Mouse (Mus musculus) neural tube, embryonic 13.5 days (tissue): ENCODE results near the gene Cpa2. TPM values are rescaled to one million over a fixed set of nuclear protein-coding genes. Genes with fewer than 3 reads are reported as not detected.

Experiments used
- ATAC-seq: fragments of 200-750 bp; cut with Nextera tagmentation; 2 replicates; pipeline ENCODE4 v1.8.0; 2017; ENCODE audit warnings: low read depth, mild to moderate bottlenecking, moderate TSS enrichment, moderate library complexity
- H3K27ac ChIP-seq: fragments of 300-500 bp; sonication (generic); replicated peaks from 2 replicates; pipeline ENCODE4 v1.5.1; 2015; ENCODE audit warnings: moderate library complexity, mild to moderate bottlenecking, inconsistent platforms
- H3K27me3 ChIP-seq: fragments of 300-500 bp; sonication (generic); 2 replicates; pipeline ENCODE4 v1.6.1; 2015; ENCODE audit warnings: mild to moderate bottlenecking, inconsistent platforms
- H3K36me3 ChIP-seq: fragments of 300-500 bp; sonication (generic); 2 replicates; pipeline ENCODE4 v1.6.1; 2015; ENCODE audit warnings: mild to moderate bottlenecking, inconsistent platforms
- H3K4me1 ChIP-seq: fragments of 300-500 bp; sonication (generic); replicated peaks from 2 replicates; pipeline ENCODE4 v1.6.1; 2015; ENCODE audit warnings: inconsistent platforms
- H3K4me2 ChIP-seq: fragments of 300-500 bp; sonication (generic); 2 replicates; pipeline ENCODE4 v1.6.1; 2015; ENCODE audit warnings: inconsistent platforms, mild to moderate bottlenecking, moderate library complexity
- H3K4me3 ChIP-seq: fragments of 300-500 bp; sonication (generic); 2 replicates; pipeline ENCODE4 v1.5.1; 2015; ENCODE audit warnings: mild to moderate bottlenecking, inconsistent platforms
- H3K9ac ChIP-seq: fragments of 300-500 bp; sonication (generic); 2 replicates; pipeline ENCODE4 v1.6.1; 2015; ENCODE audit warnings: moderate library complexity, mild to moderate bottlenecking, inconsistent platforms
- H3K9me3 ChIP-seq: fragments of 300-500 bp; sonication (generic); 2 replicates; pipeline ENCODE4 v1.6.1; 2016; ENCODE audit warnings: inconsistent platforms
- WGBS: fragments of 180-500 bp; shearing (Covaris S2); methylation state at CpG from one replicate; pipeline ENCODE4 v1.1.7; 2015; 5-methylcytosine and 5-hydroxymethylcytosine counted together
- polyA plus RNA-seq: library from polyadenylated mRNA; unstranded; fragments of >200 nt; fragmentation: Nextera tagmentation; extraction: Ambion mirVana; gene quantifications from 2 replicates; pipeline ENCODE4 v1.2.1, GENCODE M21; 2015

Gene Cpa2
- polyA plus RNA-seq, 1 experiment from 2014 or later: 7.8 TPM

DNA sequence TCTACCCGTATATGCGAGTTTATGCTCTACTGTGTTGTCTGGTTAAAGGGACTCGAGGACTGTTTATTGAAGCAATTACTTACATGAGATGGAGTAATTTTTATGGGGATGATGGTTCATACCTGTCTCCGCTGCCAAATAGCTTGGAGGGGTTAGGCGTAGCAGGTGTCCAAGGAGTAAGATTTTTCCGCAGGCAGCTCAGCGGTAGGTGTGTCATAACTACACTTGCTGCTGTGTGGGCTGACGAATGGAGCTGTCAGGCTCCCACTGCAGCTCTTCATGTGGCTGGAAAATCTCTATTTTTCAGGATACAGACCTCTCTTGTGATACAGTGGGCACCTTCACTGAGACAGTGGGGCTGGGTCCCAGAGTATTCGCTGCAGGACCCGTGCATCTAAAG lies 27.9 kb downstream of the Cpa2 start:
- Histone ChIP-seq H3K4me3 (no peak overlapping the region), H3K9me3 (no peaks in the 10 kb centered on the region), H3K27ac (peak overlapping the region; percentile 42; the same call in 1 of the 2 replicates), H3K4me1 (peaks cover 20% of the 10 kb centered on the region), H3K36me3 (no peaks in the 10 kb centered on the region), H3K27me3 (0 out of 2 replicates have a peak, but pooled peaks cover 4% of the 10 kb centered on the region), H3K9ac (no peak overlapping the region), H3K4me2 (no peak overlapping the region)
- WGBS: 78% methylated on average over 10 of the region's 10 CpGs
- ATAC-seq: no peak

DNA sequence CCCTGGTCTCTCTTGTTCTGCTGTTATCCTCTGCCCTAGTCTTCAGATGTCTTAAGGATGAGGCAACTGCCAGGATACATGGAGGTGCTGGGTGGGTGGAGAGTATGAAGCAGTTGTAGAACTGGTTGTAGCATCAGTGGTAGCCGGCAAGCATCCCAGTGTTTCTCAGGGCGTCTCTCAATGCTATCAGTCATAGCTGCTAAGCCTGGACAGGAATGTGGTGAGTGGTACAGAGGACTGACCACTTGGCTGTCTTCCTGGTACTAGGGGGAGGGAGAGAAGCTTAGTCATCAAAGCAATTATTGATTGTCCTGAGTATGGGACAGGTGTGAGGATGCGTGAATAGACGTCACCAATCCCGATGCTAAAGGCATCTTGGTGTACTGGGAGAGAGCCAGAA lies 28.6 kb downstream of the Cpa2 start:
- H3K9ac ChIP-seq: no peak overlapping the region
- peaks cover 25% of the 10 kb centered on the region for H3K4me1 ChIP-seq
- no peak overlapping the region for H3K4me3 ChIP-seq
- H3K9me3 ChIP-seq: no peaks in the 10 kb centered on the region
- no peak overlapping the region for H3K4me2 ChIP-seq
- ATAC-seq: no peak
- no peaks in the 10 kb centered on the region for H3K36me3 ChIP-seq
- H3K27ac ChIP-seq: no peak overlapping the region
- H3K27me3 ChIP-seq: 0 out of 2 replicates have a peak, but pooled peaks cover 4% of the 10 kb centered on the region
- 93% methylated on average over 5 of the region's 5 CpGs for WGBS

DNA sequence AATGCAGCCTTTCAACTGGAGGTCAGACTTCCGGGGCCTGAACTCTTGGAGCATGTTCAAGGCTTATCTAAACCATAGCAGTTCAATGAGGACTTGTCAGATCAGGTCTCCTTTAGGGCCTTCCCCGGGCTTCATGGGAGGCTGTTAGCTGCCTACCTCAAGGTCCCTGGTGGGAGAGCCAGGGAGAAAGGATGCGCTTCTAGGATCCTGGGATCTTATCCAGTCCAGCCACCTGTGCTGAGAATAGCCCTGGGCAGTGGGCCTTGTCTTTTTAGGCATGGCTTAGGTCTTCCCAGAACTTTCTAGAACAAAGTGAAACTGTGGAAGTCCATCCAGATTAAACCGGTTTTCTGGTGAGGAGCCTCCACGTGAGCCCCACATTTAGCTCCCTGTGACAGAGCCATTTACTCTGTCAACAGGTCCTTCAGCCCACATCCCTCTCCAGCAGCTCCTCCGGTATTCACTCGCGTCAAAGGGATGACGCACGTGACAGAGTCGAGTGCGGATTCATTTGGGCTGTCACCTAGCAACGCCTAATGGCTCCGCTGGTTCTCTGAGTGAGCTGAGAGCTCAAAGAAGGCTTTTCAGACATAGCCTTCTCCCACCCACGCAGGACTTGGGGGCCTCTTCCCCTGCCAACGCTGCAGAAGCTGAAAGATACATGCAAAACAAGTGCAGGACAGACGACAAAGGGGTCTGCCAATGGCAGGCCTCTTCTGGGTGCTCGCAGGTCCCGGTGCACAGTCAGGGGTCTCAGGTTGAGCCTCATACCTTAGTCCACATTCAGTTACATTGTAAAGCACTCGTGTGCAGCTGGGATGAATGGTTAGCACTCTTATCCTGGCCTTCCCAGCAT lies 31.3 kb downstream of the Cpa2 start:
- Histone ChIP-seq H3K9ac (no peak overlapping the region), H3K4me3 (no peak overlapping the region), H3K4me1 (peaks cover 32% of the 10 kb centered on the region), H3K4me2 (peak overlapping the region; percentile 9; the same call in 1 of the 2 replicates), H3K27ac (peak overlapping the region; percentile 46), H3K36me3 (no peaks in the 10 kb centered on the region), H3K27me3 (0 out of 2 replicates have a peak, but pooled peaks cover 4% of the 10 kb centered on the region), H3K9me3 (no peaks in the 10 kb centered on the region)
- ATAC-seq: peak; percentile 93
- 27% methylated on average over 20 of the region's 20 CpGs for WGBS

DNA sequence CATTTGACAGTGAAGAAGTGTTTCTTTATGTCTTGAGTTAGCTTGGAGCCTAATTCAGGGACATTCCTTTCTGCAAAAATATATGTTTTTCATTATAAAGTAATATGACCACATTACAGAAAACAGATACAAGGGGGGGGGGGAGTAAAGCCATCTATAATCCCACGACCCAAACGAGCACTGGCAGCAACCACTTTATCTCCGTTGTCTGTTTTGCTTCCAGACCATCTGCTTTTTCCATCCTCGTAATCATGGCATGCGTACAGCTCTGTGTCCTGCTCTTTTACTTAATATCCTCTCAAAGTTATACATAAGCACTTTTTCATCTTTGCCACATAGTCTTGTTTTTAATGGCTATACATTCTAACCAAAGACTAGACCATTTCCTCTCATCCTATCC lies 32.0 kb downstream of the Cpa2 start:
- Histone ChIP-seq H3K9ac (no peak overlapping the region), H3K4me2 (no peak overlapping the region), H3K27me3 (0 out of 2 replicates have a peak, but pooled peaks cover 4% of the 10 kb centered on the region), H3K4me1 (peaks cover 32% of the 10 kb centered on the region), H3K27ac (peak overlapping the region; percentile 46), H3K36me3 (no peaks in the 10 kb centered on the region), H3K9me3 (no peaks in the 10 kb centered on the region), H3K4me3 (no peak overlapping the region)
- WGBS: 56% methylated on average over 5 of the region's 5 CpGs
- no peak for ATAC-seq

DNA sequence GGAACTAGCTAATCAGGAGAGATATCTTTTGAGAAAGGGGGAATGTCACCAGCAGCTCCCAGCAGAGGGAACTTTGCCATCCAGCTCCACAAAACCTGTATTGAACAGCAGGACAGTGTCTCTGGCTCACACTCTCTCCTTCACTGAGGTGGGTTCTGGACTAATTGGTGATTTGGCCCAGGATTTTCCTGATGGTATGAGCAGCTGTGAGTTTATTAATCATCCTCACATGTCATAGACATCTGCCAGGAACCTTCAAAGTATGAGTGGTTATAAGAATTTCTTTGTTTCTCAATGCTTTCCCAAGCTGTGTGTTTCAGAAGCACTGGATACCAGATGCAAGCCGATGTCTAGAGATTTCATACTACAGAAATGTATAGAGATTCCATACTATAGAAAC lies 33.6 kb downstream of the Cpa2 start:
- no peaks in the 10 kb centered on the region for H3K36me3 ChIP-seq
- no peak overlapping the region for H3K27ac ChIP-seq
- ATAC-seq: no peak
- H3K4me3 ChIP-seq: no peak overlapping the region
- no peaks in the 10 kb centered on the region for H3K9me3 ChIP-seq
- 84% methylated on average over 1 of the region's 1 CpGs for WGBS
- no peak overlapping the region for H3K4me2 ChIP-seq
- no peak overlapping the region for H3K9ac ChIP-seq
- H3K4me1 ChIP-seq: peaks cover 33% of the 10 kb centered on the region
- 0 out of 2 replicates have a peak, but pooled peaks cover 4% of the 10 kb centered on the region for H3K27me3 ChIP-seq

DNA sequence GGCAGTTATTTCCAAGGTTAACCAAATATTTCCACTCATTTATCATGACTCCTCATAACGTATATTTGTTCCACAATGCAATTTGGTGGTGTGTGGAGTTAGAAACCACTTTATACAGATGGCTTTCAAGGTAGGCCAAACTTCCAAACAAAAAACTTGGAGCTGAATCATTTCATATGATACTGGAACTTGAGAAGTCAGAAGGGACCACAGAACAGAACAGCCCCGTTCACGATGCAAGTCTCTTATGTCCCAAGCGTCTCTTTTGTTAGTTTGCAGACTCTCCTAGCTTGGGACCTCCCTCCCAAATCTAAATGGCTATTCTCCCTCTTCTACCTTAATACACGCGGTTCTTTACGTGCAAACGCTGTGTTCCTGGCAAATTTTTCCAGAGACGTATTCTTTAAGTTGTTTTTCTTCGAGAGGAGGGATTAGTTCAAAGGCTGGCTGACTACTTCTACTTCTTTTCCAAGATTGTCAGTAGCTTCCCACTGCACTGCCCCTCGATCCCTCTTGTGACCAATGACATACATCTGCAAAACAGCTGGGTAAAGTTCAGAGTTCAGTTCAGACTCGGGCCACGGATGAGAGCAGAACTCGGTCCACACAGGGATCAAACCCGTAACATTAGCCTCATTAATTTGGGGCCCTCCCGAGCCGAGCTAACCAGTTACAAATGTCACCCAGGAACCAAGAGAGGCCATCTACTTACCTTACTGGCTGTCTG lies 35.3 kb downstream of the Cpa2 start:
- H3K4me3 ChIP-seq: no peak overlapping the region
- ATAC-seq: no peak
- WGBS: 78% methylated on average over 17 of the region's 17 CpGs
- no peaks in the 10 kb centered on the region for H3K9me3 ChIP-seq
- H3K27ac ChIP-seq: no peak overlapping the region; the same call in 1 of the 2 replicates
- H3K27me3 ChIP-seq: 0 out of 2 replicates have a peak, but pooled peaks cover 4% of the 10 kb centered on the region
- no peaks in the 10 kb centered on the region for H3K36me3 ChIP-seq
- H3K4me1 ChIP-seq: peaks cover 50% of the 10 kb centered on the region
- no peak overlapping the region for H3K4me2 ChIP-seq
- no peak overlapping the region for H3K9ac ChIP-seq

DNA sequence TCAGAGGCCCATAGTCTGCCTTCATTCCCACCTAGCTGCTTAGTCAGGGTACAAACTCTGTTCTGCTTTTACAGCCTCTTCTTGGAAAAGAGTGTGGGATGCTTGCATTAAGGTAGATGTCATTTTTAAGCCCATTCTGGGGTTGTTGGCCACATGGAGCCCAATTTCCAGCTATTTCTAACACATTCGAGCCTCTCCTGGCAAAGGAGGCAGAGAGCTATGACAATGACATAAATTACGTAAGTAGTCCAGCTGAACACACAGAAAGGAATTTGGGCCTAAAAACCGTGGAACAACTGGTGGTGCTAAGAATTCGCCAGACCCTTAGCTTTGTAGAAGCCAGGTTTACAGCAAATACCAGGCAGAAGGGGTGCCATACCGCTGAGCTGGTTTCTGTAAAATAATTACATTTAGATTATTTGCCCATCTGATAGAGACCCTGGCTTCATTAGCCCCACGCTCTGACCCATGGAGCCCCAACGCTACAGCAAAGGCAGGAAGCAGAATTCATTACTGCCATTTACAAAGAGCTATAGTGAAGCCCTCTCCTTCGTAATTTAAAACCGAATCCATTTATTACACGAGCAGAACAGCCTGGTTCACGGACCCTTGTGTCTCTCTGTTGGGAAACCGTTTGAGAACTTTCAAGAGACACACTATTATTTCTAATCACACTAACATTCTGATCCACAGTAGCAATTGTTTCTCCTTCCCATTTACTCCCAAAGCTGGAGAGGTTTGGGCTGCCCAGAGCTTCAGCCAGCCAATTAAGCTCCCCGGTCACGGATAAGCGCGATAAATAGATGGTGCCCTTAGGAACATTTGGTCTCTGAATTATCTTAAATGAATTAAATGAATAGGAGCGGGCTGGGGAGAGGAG lies 38.8 kb downstream of the Cpa2 start:
- H3K27me3 ChIP-seq: no peaks in the 10 kb centered on the region
- H3K4me2 ChIP-seq: peak overlapping the region; percentile 25
- H3K27ac ChIP-seq: peak overlapping the region; percentile 83
- peaks cover 30% of the 10 kb centered on the region for H3K4me1 ChIP-seq
- 21% methylated on average over 17 of the region's 17 CpGs for WGBS
- H3K36me3 ChIP-seq: no peaks in the 10 kb centered on the region
- H3K4me3 ChIP-seq: no peak overlapping the region
- H3K9ac ChIP-seq: no peak overlapping the region
- peak; percentile 37; the same call in 1 of the 2 replicates for ATAC-seq
- no peaks in the 10 kb centered on the region for H3K9me3 ChIP-seq

DNA sequence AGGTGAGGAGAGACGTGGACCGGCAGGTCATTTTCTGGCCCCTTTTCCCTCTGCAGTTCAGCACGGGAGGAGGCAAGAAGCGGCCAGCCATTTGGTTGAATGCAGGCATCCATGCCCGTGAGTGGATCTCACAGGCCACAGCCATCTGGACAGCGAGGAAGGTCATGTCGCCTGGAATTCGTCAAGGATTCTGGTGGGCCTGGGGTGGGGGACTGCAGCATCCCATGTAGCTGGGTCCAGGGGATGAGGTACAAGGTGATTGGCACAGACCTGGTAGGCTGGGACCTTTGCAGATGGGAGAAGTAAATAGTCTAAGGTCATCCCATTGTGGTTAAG lies 39.4 kb downstream of the Cpa2 start:
- ATAC-seq: 0 out of 2 replicates have a peak, but pooled peaks have one; percentile 2
- Histone ChIP-seq H3K9ac (no peak overlapping the region), H3K4me1 (peaks cover 28% of the 10 kb centered on the region), H3K27me3 (no peaks in the 10 kb centered on the region), H3K4me2 (peak overlapping the region; percentile 25), H3K4me3 (no peak overlapping the region), H3K36me3 (no peaks in the 10 kb centered on the region), H3K9me3 (no peaks in the 10 kb centered on the region), H3K27ac (peak overlapping the region; percentile 83)
- 29% methylated on average over 8 of the region's 8 CpGs for WGBS

DNA sequence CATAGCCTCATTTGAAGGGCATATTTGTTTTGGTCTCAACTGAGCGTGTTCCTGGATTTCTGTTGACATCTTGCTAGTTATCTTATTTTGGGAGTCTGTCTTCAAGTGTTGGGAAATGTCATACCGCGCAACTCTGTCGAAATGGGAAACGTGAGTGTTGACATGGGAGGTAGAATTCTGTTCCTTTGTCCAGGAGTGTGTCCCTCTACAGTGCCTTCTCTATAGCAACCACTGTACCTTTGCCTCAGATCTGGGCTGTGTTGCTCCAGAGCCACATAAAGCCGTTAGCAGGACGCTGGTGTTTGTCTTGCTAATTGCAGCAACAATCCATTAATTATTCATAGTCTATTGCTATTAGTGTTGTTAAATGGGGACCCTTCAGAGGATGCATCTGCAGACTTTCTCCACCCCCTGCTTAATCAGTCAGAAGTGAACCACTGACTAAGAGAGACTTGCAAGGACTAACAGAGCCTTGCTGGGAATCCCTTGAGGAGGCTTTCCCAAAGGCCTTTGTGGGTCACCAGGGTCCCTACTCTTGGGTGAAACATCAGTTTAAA lies 45.6 kb downstream of the Cpa2 start:
- Histone ChIP-seq H3K4me3 (no peak overlapping the region), H3K27ac (peak overlapping the region; percentile 38; the same call in 1 of the 2 replicates), H3K9ac (no peak overlapping the region), H3K27me3 (no peaks in the 10 kb centered on the region), H3K9me3 (no peaks in the 10 kb centered on the region), H3K4me2 (no peak overlapping the region), H3K36me3 (no peaks in the 10 kb centered on the region), H3K4me1 (peaks cover 28% of the 10 kb centered on the region)
- 59% methylated on average over 7 of the region's 7 CpGs for WGBS
- peak; percentile 48; the same call in 1 of the 2 replicates for ATAC-seq

DNA sequence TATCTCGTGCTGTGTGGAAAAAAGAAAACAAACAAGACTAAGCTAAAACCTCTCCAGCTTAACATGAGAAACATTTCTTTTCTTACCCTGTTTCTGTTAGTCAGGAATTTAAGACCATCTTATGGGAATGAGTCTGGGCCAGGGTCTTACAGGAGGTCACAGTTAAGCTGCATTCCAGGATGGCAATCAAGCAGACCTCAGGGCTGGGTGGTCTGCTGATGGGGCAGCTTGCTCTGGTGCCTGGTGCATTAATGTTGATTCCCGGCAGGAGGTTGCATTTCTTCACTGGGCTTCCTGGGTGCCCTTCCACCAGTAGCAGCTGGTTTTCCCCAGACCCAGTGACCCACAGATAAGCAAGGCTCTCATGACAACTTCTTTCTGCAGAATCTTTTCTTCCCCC lies 48.4 kb downstream of the Cpa2 start:
- H3K9ac ChIP-seq: no peak overlapping the region; the same call in 1 of the 2 replicates
- 60% methylated on average over 2 of the region's 2 CpGs for WGBS
- H3K27me3 ChIP-seq: no peaks in the 10 kb centered on the region
- H3K27ac ChIP-seq: no peak overlapping the region; the same call in 1 of the 2 replicates
- H3K36me3 ChIP-seq: no peaks in the 10 kb centered on the region
- no peak overlapping the region for H3K4me2 ChIP-seq
- H3K4me1 ChIP-seq: peaks cover 47% of the 10 kb centered on the region
- no peaks in the 10 kb centered on the region for H3K9me3 ChIP-seq
- no peak overlapping the region for H3K4me3 ChIP-seq
- ATAC-seq: no peak

DNA sequence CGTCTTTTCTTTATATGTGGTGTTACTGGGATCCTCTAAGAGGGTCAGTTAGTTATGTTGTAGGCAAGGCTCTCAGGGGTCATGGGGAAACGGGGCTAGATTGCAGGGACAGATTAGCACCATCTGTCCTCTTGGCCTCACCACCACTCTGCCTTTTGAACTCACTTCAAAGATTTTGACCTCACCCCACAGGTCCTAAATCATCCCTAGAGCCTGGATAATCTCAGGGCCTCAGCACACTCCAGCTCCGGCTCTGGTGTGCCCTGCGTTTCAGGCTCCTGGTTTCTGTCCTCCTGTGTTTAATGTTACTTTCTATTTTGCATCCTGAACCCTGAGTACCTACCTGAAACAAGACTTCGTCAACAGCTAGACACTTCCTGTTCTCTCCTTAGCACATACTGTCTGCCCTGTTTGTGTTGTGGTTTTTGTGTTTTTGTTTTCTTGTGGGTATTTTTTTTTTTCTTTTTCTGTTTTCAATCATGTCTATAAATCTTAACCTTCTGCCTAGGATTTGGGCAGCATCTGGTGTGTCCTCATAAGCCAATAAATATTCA lies 50.5 kb downstream of the Cpa2 start:
- no peak for ATAC-seq
- WGBS: 52% methylated on average over 5 of the region's 5 CpGs
- H3K4me3 ChIP-seq: no peak overlapping the region
- peaks cover 60% of the 10 kb centered on the region for H3K4me1 ChIP-seq
- peak overlapping the region; percentile 46 for H3K27ac ChIP-seq
- H3K9me3 ChIP-seq: no peaks in the 10 kb centered on the region
- H3K4me2 ChIP-seq: no peak overlapping the region
- H3K27me3 ChIP-seq: no peaks in the 10 kb centered on the region
- H3K9ac ChIP-seq: no peak overlapping the region
- no peaks in the 10 kb centered on the region for H3K36me3 ChIP-seq
